Mouse (Mus musculus): ENCODE data around the gene Heca. TPM values are rescaled to one million over a fixed set of nuclear protein-coding genes. Genes with fewer than 3 reads are reported as not detected.

Heca gene
- polyA plus RNA-seq, 1 experiment from 2014 or later: 4.4 TPM

- no peaks in the 10 kb centered on the region for H3K4me1 ChIP-seq
- no peak overlapping the region for H3K9ac ChIP-seq
- H3K27me3 ChIP-seq (replicated peaks): no peaks in the 10 kb centered on the region
- no peaks in the 10 kb centered on the region for H3K36me3 ChIP-seq
- no peak overlapping the region for H3K4me2 ChIP-seq
- H3K9me3 ChIP-seq: no peaks in the 10 kb centered on the region
- WGBS: 45% methylated on average over 8 of the region's 8 CpGs
- H3K4me3 ChIP-seq (replicated peaks): no peak overlapping the region
- H3K27ac ChIP-seq: no peak overlapping the region
- ATAC-seq (ENCODE audit: insufficient read depth, low FRiP score, low read depth): no peak
These were observed 69.6 kb downstream of the Heca start for GRCm38 (mm10) chr10:17878002-17878919.

- ATAC-seq (ENCODE audit: insufficient read depth, low FRiP score, low read depth): peak; percentile 66
- no peaks in the 10 kb centered on the region for H3K4me1 ChIP-seq
- no peaks in the 10 kb centered on the region for H3K36me3 ChIP-seq
- H3K27ac ChIP-seq: no peak overlapping the region
- no peaks in the 10 kb centered on the region for H3K27me3 ChIP-seq (replicated peaks)
- no peak overlapping the region for H3K9ac ChIP-seq
- no peak overlapping the region for H3K4me2 ChIP-seq
- no peaks in the 10 kb centered on the region for H3K9me3 ChIP-seq
- H3K4me3 ChIP-seq (replicated peaks): no peak overlapping the region
- WGBS: 36% methylated on average over 5 of the region's 5 CpGs
These were observed 77.8 kb downstream of the Heca start for GRCm38 (mm10) chr10:17869822-17870662.

- Histone ChIP-seq H3K4me1 (no peaks in the 10 kb centered on the region), H3K27me3 (replicated peaks) (no peaks in the 10 kb centered on the region), H3K9me3 (no peaks in the 10 kb centered on the region), H3K27ac (no peak overlapping the region), H3K9ac (no peak overlapping the region), H3K4me2 (no peak overlapping the region), H3K4me3 (replicated peaks) (no peak overlapping the region), H3K36me3 (no peaks in the 10 kb centered on the region)
- no peak for ATAC-seq (ENCODE audit: insufficient read depth, low FRiP score, low read depth)
- WGBS: 59% methylated on average over 6 of the region's 6 CpGs
These were observed 87.0 kb downstream of the Heca start for GRCm38 (mm10) chr10:17860701-17861480.

GRCm38 (mm10) chr10:17857647-17858261, 90.1 kb downstream of the Heca start:
- Histone ChIP-seq H3K36me3 (no peaks in the 10 kb centered on the region), H3K4me1 (no peaks in the 10 kb centered on the region), H3K4me2 (no peak overlapping the region), H3K27ac (no peak overlapping the region), H3K27me3 (replicated peaks) (no peaks in the 10 kb centered on the region), H3K9me3 (no peaks in the 10 kb centered on the region), H3K9ac (no peak overlapping the region), H3K4me3 (replicated peaks) (no peak overlapping the region)
- 87% methylated on average over 9 of the region's 9 CpGs for WGBS
- ATAC-seq (ENCODE audit: insufficient read depth, low FRiP score, low read depth): no peak

- H3K27ac ChIP-seq: no peak overlapping the region
- no peaks in the 10 kb centered on the region for H3K9me3 ChIP-seq
- no peak overlapping the region for H3K4me2 ChIP-seq
- H3K4me1 ChIP-seq: no peaks in the 10 kb centered on the region
- no peak; the same call in 1 of the 2 replicates for ATAC-seq (ENCODE audit: insufficient read depth, low FRiP score, low read depth)
- H3K4me3 ChIP-seq (replicated peaks): no peak overlapping the region
- no peaks in the 10 kb centered on the region for H3K27me3 ChIP-seq (replicated peaks)
- H3K9ac ChIP-seq: no peak overlapping the region
- no peaks in the 10 kb centered on the region for H3K36me3 ChIP-seq
- WGBS: 36% methylated on average over 4 of the region's 4 CpGs
These were observed 102.9 kb downstream of the Heca start for GRCm38 (mm10) chr10:17844781-17845537.

GRCm38 (mm10) chr10:17842030-17842429, 105.8 kb downstream of the Heca start:
- Histone ChIP-seq H3K9me3 (no peaks in the 10 kb centered on the region), H3K4me1 (no peaks in the 10 kb centered on the region), H3K27me3 (replicated peaks) (no peaks in the 10 kb centered on the region), H3K27ac (no peak overlapping the region), H3K4me2 (no peak overlapping the region), H3K9ac (no peak overlapping the region), H3K4me3 (replicated peaks) (no peak overlapping the region), H3K36me3 (no peaks in the 10 kb centered on the region)
- 83% methylated on average over 3 of the region's 3 CpGs for WGBS
- no peak for ATAC-seq (ENCODE audit: insufficient read depth, low FRiP score, low read depth)

- H3K27me3 ChIP-seq (replicated peaks): no peaks in the 10 kb centered on the region
- no peaks in the 10 kb centered on the region for H3K4me1 ChIP-seq
- WGBS: 93% methylated on average over 1 of the region's 1 CpGs
- no peak overlapping the region for H3K4me2 ChIP-seq
- no peaks in the 10 kb centered on the region for H3K36me3 ChIP-seq
- no peak overlapping the region for H3K4me3 ChIP-seq (replicated peaks)
- no peak for ATAC-seq (ENCODE audit: insufficient read depth, low FRiP score, low read depth)
- H3K27ac ChIP-seq: no peak overlapping the region
- H3K9me3 ChIP-seq: no peaks in the 10 kb centered on the region
- H3K9ac ChIP-seq: no peak overlapping the region
These were observed 111.6 kb downstream of the Heca start for GRCm38 (mm10) chr10:17836275-17836674.

- no peaks in the 10 kb centered on the region for H3K36me3 ChIP-seq
- no peaks in the 10 kb centered on the region for H3K9me3 ChIP-seq
- no peak overlapping the region for H3K4me3 ChIP-seq (replicated peaks)
- H3K27ac ChIP-seq: no peak overlapping the region
- no peak for ATAC-seq (ENCODE audit: insufficient read depth, low FRiP score, low read depth)
- 78% methylated on average over 6 of the region's 6 CpGs for WGBS
- H3K9ac ChIP-seq: no peak overlapping the region
- no peaks in the 10 kb centered on the region for H3K27me3 ChIP-seq (replicated peaks)
- no peaks in the 10 kb centered on the region for H3K4me1 ChIP-seq
- no peak overlapping the region for H3K4me2 ChIP-seq
These were observed 112.8 kb downstream of the Heca start for GRCm38 (mm10) chr10:17835031-17835430.

GRCm38 (mm10) chr10:17831041-17831440, 116.8 kb downstream of the Heca start:
- 67% methylated on average over 3 of the region's 3 CpGs for whole genome bisulfite sequencing
- H3K9ac ChIP-seq: no peak overlapping the region
- no peaks in the 10 kb centered on the region for H3K4me1 ChIP-seq
- no peaks in the 10 kb centered on the region for H3K36me3 ChIP-seq
- H3K4me3 ChIP-seq (replicated peaks): no peak overlapping the region
- no peaks in the 10 kb centered on the region for H3K27me3 ChIP-seq (replicated peaks)
- ATAC-seq (ENCODE audit: insufficient read depth, low FRiP score, low read depth): no peak
- no peak overlapping the region for H3K4me2 ChIP-seq
- H3K27ac ChIP-seq: no peak overlapping the region
- no peaks in the 10 kb centered on the region for H3K9me3 ChIP-seq

- no peaks in the 10 kb centered on the region for H3K27me3 ChIP-seq (replicated peaks)
- ATAC-seq (ENCODE audit: insufficient read depth, low FRiP score, low read depth): no peak
- 68% methylated on average over 4 of the region's 4 CpGs for WGBS
These were observed 118.7 kb downstream of the Heca start for GRCm38 (mm10) chr10:17829205-17829604.

GRCm38 (mm10) chr10:17827391-17827790, 120.5 kb downstream of the Heca start:
- Histone ChIP-seq H3K27me3 (replicated peaks) (no peaks in the 10 kb centered on the region), H3K4me3 (replicated peaks) (no peak overlapping the region), H3K27ac (no peak overlapping the region), H3K36me3 (no peaks in the 10 kb centered on the region), H3K4me2 (peak overlapping the region; percentile 37; the same call in 1 of the 2 replicates), H3K4me1 (no peaks in the 10 kb centered on the region), H3K9me3 (no peaks in the 10 kb centered on the region), H3K9ac (no peak overlapping the region)
- ATAC-seq (ENCODE audit: insufficient read depth, low FRiP score, low read depth): no peak
- 10% methylated on average over 12 of the region's 12 CpGs for WGBS

More at GRCm38 (mm10) chr10:17829205-17829604, 118.7 kb downstream of the Heca start:
- Histone ChIP-seq H3K4me3 (replicated peaks) (no peak overlapping the region), H3K4me1 (no peaks in the 10 kb centered on the region), H3K27ac (no peak overlapping the region), H3K4me2 (no peak overlapping the region), H3K9me3 (no peaks in the 10 kb centered on the region), H3K36me3 (no peaks in the 10 kb centered on the region), H3K9ac (no peak overlapping the region)
